Mouse (Mus musculus) cerebellum, adult 9-11 months (tissue): ENCODE results near the gene Tmem170b.
A peak's percentile ranks its signal among the peaks of the same experiment; 100 is the strongest.

Experiments
- DNase-seq: peaks from one replicate; pipeline ENCODE4 v3.0.0; 2022

Tmem170b gene

DNA sequence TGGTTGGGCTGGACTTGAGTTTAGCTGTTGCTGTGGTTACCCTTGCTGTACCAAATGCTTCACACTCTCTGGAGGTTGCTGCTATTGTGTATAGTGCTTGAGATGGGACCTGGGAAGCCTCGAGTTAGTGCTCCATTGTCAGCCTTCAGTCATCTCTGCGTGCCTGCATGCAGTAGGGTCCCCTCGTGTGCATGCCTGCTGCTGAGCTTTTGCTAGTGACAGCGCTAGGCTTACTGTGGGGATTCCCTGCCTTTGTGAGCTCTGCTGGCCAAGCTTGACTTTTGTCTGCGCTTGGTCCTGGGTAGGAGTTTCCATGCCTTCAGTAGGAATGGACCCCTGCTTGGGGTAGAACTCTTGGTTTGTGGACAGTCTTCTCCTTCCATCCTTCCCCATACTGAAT is 9.3 kb downstream of the Tmem170b start:
- DNase-seq = no peak

DNA sequence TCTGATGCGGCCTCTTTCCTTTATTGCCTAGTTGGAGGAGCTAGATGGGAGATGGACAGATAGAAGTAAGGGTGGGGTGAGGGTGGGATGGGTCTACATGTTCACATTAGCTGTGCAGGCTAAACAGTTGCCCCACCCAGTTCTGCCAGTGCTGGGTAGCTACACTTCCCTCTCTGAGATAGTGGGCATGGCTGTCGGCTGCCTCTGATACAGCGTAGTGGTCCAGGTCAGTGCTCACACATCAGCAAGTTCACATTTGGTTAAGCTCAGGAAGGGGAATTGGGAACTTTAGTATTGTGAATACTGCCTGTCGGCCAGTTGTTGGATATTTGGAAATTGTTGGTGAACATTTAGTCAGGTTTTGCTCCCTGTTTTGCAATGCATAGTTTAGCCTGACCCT is 13.8 kb downstream of the Tmem170b start:
- no peak for DNase-seq

DNA sequence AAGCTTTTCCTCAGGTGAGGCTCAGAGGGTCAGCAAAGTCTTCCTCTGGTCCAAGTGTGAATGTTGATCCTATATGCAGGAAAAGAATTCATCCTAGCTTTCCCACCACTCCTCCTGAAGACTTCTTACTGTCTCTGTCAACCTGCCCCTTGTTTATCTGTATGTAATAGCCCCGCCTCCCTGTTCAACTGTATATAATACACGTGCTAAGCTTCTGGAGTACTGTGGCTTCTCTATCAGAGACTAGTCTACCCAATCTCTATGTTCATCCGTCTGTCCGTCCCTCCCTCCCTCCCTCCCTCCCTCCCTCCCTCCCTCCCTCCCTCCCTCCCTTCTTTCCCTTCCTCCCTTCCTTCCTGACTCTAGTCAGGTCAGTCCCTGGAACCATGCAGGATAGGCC is 14.4 kb downstream of the Tmem170b start:
- no peak for DNase-seq

DNA sequence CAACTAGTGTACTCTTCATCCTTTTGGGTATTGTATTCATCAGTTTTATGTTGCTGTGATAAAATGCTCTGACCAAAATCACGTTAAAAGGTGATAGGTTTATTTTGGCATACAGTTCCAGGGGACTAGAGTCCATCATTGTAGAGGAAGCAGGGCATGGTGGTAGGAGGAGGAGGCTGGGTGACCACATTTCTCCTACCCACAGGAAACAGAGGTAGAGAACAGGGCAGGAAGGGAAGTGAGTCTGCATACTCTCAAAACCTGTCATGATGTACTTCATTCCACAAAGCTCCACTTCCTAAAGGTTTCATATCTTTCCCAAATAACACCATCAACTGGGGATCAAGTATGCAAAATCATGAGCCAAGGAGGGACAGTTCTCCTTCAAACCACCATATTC is 18.4 kb downstream of the Tmem170b start:
- DNase-seq = no peak

DNA sequence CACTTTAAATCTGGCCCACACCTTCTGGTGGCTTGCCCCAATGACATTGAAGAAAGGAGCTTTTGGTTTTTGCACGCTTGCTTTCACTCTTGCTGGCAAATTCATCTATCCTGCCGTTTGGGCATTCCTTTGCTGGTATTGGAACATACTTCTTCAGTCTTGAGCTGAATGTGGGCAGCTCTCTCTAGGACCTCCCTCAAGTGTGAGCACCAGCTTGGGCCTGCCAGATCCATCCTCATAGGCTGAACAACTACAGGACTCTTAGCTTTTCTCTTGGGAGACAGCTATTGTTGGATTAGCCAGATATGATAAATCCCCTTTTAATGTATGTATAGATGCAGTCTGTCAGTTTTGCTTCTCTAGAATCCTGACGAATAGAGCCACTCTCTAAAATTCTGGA is 19.5 kb downstream of the Tmem170b start:
- DNase-seq = no peak

DNA sequence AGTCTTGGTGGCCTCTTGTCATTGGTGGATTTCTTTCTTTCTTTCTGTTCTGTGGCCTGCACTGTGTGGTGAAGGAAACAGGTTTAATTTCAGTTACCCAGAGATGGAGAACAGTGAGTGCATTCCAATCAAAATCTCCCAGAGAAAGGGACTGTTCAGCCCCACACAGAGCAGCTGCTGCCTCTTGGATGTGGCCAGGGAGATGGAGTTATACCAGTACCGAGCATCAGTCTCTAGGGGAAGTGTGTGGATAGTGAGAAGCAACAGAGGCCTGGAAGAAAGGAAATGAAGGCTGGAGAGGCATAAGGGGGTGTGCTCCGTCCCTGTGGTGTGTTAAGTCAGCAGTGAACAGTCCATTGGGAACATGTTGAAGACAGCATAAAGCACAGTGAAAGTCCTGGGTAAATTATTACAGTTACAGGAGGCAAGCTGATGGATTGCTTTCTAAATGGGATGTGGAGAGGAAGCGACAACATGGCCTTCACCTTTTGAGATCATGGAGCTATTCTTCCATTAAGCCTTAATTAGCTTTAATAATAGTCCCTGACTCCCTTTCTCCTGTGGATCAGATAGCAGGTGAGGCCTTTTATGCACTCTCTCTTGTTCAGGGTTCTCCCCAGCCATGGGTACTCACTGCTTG is 21.7 kb downstream of the Tmem170b start:
- no peak for DNase-seq

DNA sequence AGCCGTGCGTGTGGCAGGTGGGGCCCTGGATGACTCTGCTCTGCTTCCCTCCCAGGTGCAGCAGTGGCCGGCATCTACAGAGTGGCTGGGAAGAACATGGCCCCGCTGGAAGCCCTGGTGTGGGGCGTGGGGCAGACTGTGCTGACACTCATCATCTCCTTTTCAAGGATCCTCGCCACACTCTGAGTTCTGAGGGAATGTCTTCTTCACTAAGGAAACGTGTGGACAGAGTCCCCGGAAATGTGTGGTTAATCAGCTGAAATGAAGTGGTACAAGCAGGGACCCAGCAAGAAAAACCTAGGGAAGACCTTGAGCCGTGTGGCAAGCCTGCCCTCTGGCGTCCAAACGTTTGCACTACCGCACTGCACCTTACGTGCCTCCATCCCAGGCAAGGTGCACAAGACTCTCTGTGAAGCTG is 28.7 kb downstream of the Tmem170b start:
- peak; percentile 70 for DNase-seq

DNA sequence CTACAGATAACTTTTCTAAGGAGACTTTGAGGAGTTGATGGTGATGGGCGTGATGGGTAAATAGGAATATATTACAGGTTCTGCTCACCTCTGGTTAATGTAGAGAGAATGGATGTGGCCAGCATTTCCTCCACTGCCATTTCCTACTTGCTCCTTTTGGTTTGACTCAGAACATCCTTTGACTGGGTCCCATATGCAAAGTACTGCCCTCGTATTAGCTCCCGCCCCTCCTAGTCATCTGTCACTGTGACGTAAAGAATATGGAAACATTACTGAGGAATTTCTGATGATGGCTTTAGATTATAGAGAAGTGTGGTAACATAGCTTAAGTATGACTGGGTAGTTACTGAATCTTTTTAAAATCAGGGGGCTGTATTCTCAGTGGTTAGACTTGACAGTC is 32.4 kb downstream of the Tmem170b start:
- DNase-seq = no peak

DNA sequence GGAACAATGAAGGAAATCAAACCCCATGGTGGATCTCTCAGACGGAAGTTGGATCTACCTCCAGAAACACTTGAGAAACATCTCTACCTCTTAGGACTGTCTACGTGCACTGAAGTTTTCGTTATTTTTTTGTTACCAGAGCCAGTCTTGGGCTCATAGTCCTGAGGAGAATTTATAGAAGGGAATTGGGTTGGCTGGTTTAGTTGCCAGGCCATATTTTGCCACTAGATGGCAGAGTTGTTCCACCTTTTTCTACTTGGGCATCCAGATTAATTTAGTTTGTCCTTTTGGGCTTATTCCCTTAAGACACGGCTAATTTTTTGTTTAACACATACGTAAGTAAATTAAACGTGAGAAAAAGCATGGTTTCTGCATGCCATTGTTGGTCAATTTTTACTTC is 37.1 kb downstream of the Tmem170b start:
- DNase-seq = peak; percentile 37

DNA sequence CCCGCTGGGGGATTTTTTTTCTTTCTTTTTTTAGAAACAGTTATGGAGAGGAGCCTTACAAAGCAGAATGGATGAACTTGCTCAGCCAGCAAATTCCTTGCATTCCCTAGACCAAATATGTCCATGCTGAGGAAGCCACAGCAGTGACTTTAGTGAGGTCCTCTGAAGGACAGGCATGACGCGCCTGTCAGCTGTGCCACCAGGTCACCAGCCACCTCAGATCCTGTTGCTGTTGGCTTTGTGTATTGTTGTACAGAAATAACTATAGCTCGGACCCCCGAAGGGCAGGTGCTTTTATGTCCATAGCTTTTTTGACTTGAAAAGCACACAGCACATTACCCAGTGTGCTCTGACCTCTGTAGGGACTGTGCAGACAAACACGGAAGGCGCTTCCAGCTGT is 38.1 kb downstream of the Tmem170b start:
- no peak for DNase-seq

DNA sequence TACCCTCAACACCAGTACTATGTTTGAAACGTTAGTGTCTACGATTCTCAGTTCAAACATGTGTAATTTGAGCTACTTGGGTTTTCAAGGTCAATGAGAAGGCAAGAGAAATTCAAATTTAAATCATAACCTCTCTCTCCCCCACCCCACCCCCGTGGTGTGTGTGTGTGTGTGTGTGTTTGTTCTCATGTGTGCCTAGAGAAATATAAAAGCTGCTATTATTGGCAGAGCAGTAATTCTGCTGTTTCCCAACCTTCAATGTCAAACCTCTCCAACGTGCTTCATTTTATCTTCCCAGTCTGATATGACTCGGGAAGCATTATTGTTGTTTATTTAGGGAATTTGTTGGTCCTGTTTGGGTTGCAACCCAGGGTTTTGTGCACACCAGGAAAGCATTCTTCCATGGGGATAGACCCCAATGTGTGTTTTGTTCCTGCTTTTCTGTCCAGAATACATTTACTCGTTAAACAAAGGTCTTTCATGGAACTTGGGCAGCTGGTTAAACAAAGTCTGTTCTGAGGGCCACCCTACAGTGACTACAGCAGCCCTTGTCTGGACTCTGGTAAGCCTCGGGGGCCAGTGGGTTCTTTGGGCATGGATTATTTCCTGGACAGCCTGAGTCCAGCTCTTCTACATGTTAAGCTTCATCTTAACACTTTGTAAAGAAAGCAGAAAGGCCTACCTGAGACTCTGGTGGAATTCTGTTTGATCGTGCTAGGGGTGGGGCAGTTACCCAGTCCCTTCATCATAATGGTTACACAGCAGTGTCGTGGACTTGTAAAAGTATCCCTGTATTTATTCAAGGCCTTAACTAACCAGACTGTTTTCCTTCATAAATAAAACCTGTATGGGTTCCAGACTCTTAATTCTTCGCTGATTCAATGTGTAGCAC is 39.1 kb downstream of the Tmem170b start:
- no peak for DNase-seq

DNA sequence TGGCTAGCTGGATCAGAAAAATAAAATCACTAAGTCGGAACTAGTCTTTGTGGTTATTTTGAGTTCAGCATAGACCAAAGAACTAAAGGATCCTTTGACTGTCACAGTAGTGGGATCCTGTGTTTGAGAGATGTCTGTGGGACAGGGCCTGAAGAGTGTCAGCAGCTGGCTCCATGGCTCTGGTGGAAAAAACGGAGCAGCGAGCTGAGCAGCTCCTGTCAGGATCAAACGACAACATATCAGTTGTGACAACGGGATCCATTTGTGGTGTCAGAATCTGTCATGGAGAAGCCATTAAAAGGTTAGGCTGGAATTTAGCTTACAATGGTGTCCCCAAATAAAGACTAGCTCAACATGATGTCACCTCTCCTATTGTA is 39.8 kb downstream of the Tmem170b start:
- no peak for DNase-seq

DNA sequence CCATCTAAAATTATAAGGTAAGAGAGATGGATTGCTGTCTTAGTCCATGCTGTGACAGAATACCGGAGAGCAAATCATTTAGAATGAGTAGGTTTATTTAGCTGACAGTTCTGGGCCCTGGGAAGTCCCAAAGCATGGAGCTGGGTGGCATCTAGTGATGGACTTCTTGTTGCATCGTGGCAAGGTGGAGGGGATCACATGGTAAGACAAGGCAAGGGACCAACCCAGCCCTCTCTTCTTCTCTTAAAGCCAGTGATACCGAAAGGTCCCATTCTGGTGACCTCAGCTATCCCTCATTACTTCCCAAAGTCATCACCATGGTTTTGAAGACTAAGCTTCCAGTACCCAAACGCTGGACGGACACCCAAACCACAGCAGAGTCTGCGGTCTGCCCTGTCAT is 42.3 kb downstream of the Tmem170b start:
- DNase-seq = no peak

DNA sequence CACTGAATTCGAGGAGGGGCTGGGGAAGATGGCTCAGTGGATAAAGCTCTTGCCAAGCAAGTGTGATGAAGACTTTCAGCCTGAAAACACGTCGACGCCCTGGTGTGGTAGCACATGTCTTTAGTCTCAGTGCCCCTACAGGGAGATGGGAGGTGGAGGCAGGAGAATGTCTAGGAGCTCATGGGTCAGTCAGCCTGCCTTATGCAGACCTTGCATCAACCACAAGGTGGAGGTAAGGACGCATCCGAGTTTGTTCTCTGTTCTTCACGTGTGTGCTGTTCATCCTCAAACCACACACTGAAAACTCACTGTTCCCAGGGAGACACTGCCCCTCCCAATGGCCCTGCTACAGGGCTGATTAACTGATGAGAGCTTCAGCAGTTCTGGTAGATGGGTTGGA is 45.0 kb downstream of the Tmem170b start:
- no peak for DNase-seq

DNA sequence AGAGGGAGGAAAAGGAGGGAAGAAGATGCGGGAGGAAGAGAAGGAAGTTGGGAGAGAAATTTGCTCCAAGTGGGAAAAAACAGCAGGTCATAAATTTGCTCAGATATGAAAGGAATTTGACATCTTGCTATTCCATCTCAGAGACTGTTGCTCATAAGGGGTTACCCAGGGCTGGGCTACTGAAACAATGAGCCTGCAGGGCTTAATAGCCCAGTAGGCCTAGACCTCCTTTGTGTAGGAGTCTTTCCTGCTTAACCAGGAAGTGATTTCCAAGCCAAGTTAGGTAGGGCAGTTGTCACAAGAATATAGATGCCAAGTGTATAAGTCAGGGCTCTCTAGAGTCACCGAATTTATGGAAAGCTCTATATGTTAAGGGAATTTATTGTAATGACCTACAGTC is 48.1 kb downstream of the Tmem170b start:
- DNase-seq = no peak

DNA sequence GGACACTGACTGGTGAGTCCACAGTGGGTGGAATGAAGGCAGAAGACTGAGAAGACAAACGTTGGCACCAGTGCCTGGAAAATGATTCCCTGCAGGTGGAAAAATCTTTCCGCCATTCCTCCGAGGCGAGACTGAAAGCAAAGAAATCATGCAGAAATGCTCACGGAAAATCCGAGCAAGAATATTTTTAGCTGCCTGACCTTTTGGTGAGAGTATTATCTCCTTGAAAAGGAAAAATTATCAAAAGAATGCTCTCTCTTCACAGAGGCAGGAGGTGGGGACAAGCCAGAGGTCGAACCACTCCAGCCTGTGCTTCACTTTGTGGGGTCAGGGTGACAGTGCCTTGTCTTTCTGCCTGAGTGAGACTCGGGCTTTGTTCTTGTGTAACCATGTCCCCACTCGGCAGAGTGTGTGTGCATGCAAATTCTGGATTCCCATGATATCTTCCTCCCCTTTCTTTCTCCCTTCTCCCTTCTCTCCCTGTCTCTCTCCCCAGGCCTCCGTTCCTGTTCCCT is 49.9 kb downstream of the Tmem170b start:
- no peak for DNase-seq

DNA sequence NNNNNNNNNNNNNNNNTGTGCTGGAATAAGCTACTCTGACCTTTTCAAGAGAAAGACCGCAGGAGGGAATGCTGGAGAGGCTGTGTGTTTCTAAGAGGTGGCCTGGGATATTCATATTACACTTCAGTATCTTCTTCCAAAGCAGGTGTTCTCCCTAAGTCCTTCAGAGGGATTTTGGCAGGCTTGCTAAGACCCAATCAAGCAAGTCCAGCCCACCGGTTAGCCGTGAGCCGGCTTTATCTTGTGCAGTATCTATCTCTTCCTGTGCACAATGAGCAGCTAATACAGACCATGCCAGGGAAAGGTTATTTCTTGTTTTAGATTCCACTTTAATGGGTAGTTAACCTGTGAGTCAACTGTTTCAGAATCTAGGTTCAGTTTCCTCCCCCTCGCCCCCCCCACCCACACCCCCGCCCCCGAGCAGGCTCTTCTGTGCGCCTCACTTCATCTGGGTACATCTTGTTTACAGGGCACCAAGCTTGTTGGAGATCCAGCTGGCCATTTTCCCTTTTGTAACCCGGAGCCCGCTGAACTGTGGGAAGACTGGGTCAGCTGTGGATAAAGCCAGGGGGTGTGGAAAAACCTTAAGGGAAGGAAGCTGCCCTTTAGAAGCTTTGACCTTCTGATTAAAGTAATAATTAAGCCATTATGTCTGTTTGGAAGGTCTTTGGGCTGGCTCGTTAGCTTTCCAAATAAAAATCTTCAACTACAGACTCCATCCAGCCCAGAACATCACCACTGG is 54.5 kb downstream of the Tmem170b start:
- no peak for DNase-seq

DNA sequence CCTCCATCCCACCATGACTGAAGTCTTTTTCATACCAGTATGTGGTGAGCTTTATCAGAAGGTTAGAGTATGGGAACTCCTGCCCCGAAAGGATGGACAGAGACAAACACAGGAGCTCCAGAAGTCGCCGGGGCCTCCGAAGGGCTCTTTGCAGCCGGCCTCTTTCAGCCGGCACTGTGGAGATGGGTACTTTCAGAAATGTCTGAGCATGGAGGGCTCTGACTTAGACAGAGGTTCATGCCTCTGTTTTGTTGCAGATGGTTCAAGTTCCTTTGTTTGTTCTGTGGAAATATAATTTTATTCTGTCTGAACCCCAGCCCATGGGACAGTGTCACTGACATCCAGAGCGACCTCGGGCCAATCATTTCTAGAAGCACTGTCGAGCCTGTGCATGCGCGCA is 55.4 kb downstream of the Tmem170b start:
- no peak for DNase-seq

DNA sequence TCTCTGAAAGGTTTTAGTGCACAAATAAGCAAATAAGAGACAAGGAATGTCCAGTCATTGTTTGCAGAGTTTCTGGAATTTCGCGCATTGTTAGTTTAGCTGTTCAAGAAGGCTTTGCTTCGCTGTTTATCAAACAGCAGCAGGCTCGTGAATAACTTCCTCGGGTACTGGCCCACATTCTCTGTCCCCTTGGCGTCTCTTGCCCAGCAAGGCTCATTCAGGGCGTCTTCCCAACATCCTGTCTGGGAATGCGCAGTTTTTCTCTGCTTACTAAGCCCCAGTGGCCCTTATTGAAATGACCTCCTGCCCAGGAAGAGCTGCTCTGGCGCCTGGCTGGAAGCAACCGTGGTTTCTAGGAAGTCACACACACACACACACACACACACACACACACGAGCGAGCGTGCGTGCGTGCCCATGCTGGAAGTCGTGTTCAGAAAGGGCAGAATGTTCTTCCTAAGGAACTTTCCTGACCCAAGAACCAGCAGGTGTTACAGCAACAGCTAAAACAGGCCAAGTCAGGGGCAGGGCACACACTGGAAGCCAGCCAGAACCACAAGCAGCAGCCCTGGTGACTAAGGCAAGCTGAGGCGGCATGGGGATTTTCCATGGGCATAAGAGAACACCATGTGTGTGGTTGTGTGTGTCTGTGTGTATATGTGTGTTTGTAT is 56.8 kb downstream of the Tmem170b start:
- no peak for DNase-seq

DNA sequence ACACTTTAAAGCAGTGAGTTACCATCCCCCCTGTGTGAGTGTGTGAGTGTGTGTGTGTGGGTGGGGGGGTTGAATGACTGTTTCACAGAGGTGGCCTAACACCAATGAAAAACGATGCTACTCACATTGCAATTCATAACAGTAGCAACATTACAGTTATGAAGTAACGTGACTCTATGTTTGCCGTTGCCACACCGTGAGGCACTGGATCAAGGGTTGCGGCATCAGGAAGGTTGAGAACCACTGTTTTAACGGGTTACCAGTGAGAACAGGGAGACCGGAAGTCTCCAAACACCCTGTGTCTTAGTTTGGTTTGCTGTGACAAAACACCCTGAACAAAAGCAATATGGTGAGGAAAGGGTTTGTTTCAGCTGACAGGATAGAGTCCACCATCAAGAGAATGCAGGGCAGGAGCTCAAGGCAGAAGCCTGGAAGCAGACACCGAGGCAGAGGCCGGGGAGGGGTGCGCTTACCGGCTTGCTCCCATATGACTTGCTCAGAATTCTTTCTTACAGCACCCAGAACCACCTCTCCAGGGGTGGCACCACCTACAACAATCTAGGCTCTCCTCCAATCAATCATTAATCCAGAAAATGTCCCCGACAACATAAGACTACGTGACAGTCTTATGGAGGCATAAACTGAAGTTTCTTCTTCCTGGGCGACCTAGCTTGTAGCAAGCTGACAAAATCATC is 57.9 kb downstream of the Tmem170b start:
- no peak for DNase-seq

DNA sequence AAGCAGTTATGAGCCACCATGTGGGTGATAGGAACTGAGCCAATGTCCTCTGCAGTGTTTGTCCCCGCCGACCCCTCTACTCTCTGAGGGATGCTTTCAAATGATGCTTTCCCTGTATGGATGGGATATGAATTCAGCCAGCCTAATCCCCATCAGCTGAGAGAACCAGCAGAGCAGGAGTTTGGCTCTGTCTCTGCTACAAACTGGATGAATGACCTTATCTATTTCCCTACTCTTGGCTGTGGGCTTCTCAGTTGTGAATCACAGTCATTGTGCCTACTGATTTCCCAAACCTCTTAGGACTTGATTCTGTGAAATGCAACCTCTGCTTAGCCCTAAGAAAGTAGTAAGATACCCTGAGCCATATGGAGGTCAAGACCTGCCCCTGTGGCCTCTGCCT is 64.2 kb downstream of the Tmem170b start:
- no peak for DNase-seq

DNA sequence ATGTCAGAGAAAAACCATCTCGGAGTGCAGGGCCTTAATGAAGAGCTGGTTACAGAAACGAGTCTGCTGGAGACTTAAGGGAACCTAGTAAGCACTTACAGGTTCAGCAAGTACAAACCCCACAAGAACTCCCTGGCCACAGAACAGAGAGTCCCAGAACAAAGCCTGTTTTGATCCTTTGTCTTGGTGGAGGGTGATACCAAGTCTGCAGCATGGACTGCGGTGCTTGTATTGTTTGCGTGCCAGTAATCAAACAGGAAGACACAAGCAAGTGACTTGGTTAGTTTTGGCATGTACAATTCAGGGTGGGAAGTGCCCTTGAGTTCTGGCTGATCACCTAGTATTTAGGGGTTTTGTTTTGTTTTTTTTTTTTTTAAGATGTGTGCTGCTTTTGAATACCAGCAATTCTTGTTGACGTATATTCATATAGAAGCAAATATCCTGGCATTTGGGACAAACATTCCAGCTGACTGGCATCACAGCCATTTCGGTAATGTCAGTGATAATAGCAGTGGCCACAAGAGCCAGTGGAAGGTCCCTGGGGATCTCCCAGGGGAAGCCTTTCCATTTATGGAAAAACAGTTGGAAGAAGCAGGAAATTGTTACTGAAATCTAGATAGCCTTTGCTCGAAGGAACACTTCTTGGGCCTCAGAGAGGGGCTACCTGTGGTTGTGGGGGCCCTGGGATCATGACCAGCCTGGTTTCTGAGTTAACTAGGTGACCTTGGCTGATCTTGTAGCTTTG is 64.9 kb downstream of the Tmem170b start:
- DNase-seq = no peak
